Mouse (Mus musculus) left cerebral cortex, postnatal 14 days (tissue): ENCODE results near the gene Phpt1. TPM values are rescaled to one million over a fixed set of nuclear protein-coding genes. Genes with fewer than 3 reads are reported as not detected.

Source experiments
- DNase-seq, 2 experiments: peaks; one replicate each; pipeline ENCODE4 v3.0.0; 2021 to 2022; ENCODE audit warnings: low spot score in 2 of 2, mixed read lengths in 1 of 2
- intact Hi-C: fragments of 180-260 bp; cut with DNase I; formaldehyde crosslinking; loops from one replicate; pipeline ENCODE4 v1.15.1; 2025
- long read RNA-seq, 2 experiments: library from polyadenylated mRNA; stranded (forward); transcript quantifications; one replicate each; pipeline ENCODE4 v2.0.0; 2021
- total RNA-seq, 2 experiments: library from RNA; stranded (reverse); gene quantifications; 2 replicates each; pipeline ENCODE4 v1.2.3; 2021

Phpt1 gene
- 100 to 1,000 TPM in 1 of 2 experiments, 10 to 100 TPM in 1; 93.5 to 105 TPM for total RNA-seq
- long read RNA-seq, experiment 1, transcript Phpt1-201 (3 exons, 937 nt), result major isoform, 38 of 53 reads
- long read RNA-seq, experiment 1, partial matches to known transcripts, result 0 of 53 reads
- long read RNA-seq, experiment 1, other reads (novel, unspliced or antisense), result 12 of 53 reads
- long read RNA-seq, experiment 2, transcript Phpt1-201 (3 exons, 937 nt), result major isoform, 17 of 28 reads
- long read RNA-seq, experiment 2, partial matches to known transcripts, result 2 of 28 reads
- long read RNA-seq, experiment 2, other reads (novel, unspliced or antisense), result 7 of 28 reads

GRCm38 (mm10) chr2:25574579-25575431 lies at the start of gene Phpt1, which contains the start of gene Mamdc4:
Phpt1 (minus strand) TSS chr2:25575224.
Mamdc4 (minus strand) TSS chr2:25574845.
- intact Hi-C loops, result no loop called here
- DNase-seq, result peak; percentile 96 to 98

GRCm38 (mm10) chr2:25621229-25622200 lies 46.5 kb upstream of the Phpt1 start, which contains the start of gene Tmem141:
Tmem141 (minus strand) TSS chr2:25622005.
- intact Hi-C loops, result no loop called here
- DNase-seq, result peak; percentile 85 to 89

GRCm38 (mm10) chr2:25620852-25621228 lies 45.8 kb upstream of the Phpt1 start:
- DNase-seq, result no peak
- intact Hi-C loops, result no loop called here

GRCm38 (mm10) chr2:25620386-25620785 lies 45.4 kb upstream of the Phpt1 start:
- intact Hi-C loops, result no loop called here
- DNase-seq, result no peak

GRCm38 (mm10) chr2:25617578-25617977 lies 42.6 kb upstream of the Phpt1 start, which contains the start of gene Ccdc183:
Ccdc183 (minus strand) TSS chr2:25617678.
- intact Hi-C loops, result no loop called here
- DNase-seq, result no peak

- intact Hi-C loops, result no loop called here
- no peak for DNase-seq
Observed at GRCm38 (mm10) chr2:25616398-25616797, 41.4 kb upstream of the Phpt1 start.

- intact Hi-C loops, result no loop called here
- DNase-seq, result no peak
Observed at GRCm38 (mm10) chr2:25608671-25609070, 33.6 kb upstream of the Phpt1 start.

GRCm38 (mm10) chr2:25607761-25608622 lies 33.0 kb upstream of the Phpt1 start, which contains the start of gene Rabl6:
Rabl6 (minus strand) TSS chr2:25608521.
- intact Hi-C loops, result no loop called here
- DNase-seq, result peak; percentile 89 to 91

GRCm38 (mm10) chr2:25602526-25602925 lies 27.5 kb upstream of the Phpt1 start:
- DNase-seq, result no peak
- intact Hi-C loops, result no loop called here

GRCm38 (mm10) chr2:25600037-25600436 lies 25.0 kb upstream of the Phpt1 start:
- no peak for DNase-seq
- intact Hi-C loops, result no loop called here

- no peak for DNase-seq
- intact Hi-C loops, result no loop called here
Observed at GRCm38 (mm10) chr2:25598749-25599148, 23.7 kb upstream of the Phpt1 start.

- intact Hi-C loops, result no loop called here
- DNase-seq, result no peak
Observed at GRCm38 (mm10) chr2:25596765-25597510, 21.9 kb upstream of the Phpt1 start.

- peak; percentile 45 to 50 for DNase-seq
Observed at GRCm38 (mm10) chr2:25591863-25592262, 16.8 kb upstream of the Phpt1 start.

GRCm38 (mm10) chr2:25588227-25588907 lies 13.3 kb upstream of the Phpt1 start:
- intact Hi-C loops, result no loop called here
- peak in 1 of 2 experiments; percentile 47 for DNase-seq

More at GRCm38 (mm10) chr2:25591863-25592262, 16.8 kb upstream of the Phpt1 start:
- intact Hi-C loops, result no loop called here

GRCm38 (mm10) chr2:25587290-25587689 lies 12.3 kb upstream of the Phpt1 start:
- no peak for DNase-seq
- intact Hi-C loops, result no loop called here

GRCm38 (mm10) chr2:25585601-25586000 lies 10.6 kb upstream of the Phpt1 start:
- intact Hi-C loops, result no loop called here
- no peak for DNase-seq

GRCm38 (mm10) chr2:25584856-25585255 lies 9.8 kb upstream of the Phpt1 start:
- no peak for DNase-seq
- intact Hi-C loops, result no loop called here
